Mouse (Mus musculus) kidney, embryonic 15.5 days (tissue): Measurements from ENCODE around the gene Alg12. TPM values are rescaled to one million over a fixed set of nuclear protein-coding genes. Genes with fewer than 3 reads are reported as not detected.

Source experiments
- ATAC-seq: fragments of 200-750 bp; cut with Nextera tagmentation; replicated peaks from 2 replicates; pipeline ENCODE4 v1.8.0; 2017; ENCODE audit warnings: moderate TSS enrichment; ENCODE audit not compliant: low FRiP score
- H3K27ac ChIP-seq: fragments of 300-500 bp; sonication (generic); 2 replicates; pipeline ENCODE4 v1.5.1; 2015; ENCODE audit warnings: mild to moderate bottlenecking, inconsistent platforms
- H3K27me3 ChIP-seq: fragments of 300-500 bp; sonication (generic); 2 replicates; pipeline ENCODE4 v1.6.1; 2015; ENCODE audit warnings: inconsistent platforms
- H3K36me3 ChIP-seq: fragments of 300-500 bp; sonication (generic); 2 replicates; pipeline ENCODE4 v1.6.1; 2015; ENCODE audit warnings: inconsistent platforms
- H3K4me1 ChIP-seq: fragments of 300-500 bp; sonication (generic); 2 replicates; pipeline ENCODE4 v1.6.1; 2015; ENCODE audit warnings: inconsistent platforms
- H3K4me2 ChIP-seq: fragments of 300-500 bp; sonication (generic); 2 replicates; pipeline ENCODE4 v1.6.1; 2015; ENCODE audit warnings: moderate library complexity, mild to moderate bottlenecking, inconsistent platforms
- H3K4me3 ChIP-seq: fragments of 300-500 bp; sonication (generic); replicated peaks from 2 replicates; pipeline ENCODE4 v1.5.1; 2015; ENCODE audit warnings: mild to moderate bottlenecking, inconsistent platforms
- H3K9ac ChIP-seq: fragments of 300-500 bp; sonication (generic); 2 replicates; pipeline ENCODE4 v1.6.1; 2015; ENCODE audit warnings: mild to moderate bottlenecking, inconsistent platforms
- H3K9me3 ChIP-seq: fragments of 300-500 bp; sonication (generic); replicated peaks from 2 replicates; pipeline ENCODE4 v1.6.1; 2016; ENCODE audit warnings: inconsistent platforms
- WGBS: fragments of 180-500 bp; shearing (Covaris S2); methylation state at CpG from one replicate; pipeline ENCODE4 v1.1.7; 2015; ENCODE audit warnings: mixed read lengths; 5-methylcytosine and 5-hydroxymethylcytosine counted together
- polyA plus RNA-seq: library from polyadenylated mRNA; unstranded; fragments of >200 nt; fragmentation: Nextera tagmentation; extraction: Ambion mirVana; gene quantifications from 2 replicates; pipeline ENCODE4 v1.2.1, GENCODE M21; 2015

Alg12 gene
- polyA plus RNA-seq, 1 experiment from 2014 or later = 14.3 TPM

GRCm38 (mm10) chr15:88851507-88852149 is 32.5 kb upstream of the Alg12 start:
- H3K27me3 ChIP-seq = no peaks in the 10 kb centered on the region
- no peaks in the 10 kb centered on the region for H3K36me3 ChIP-seq
- H3K27ac ChIP-seq = peak overlapping the region; percentile 85
- no peaks in the 10 kb centered on the region for H3K9me3 ChIP-seq
- ATAC-seq = peak; percentile 72
- 59% methylated on average over 10 of the region's 10 CpGs for WGBS
- no peak overlapping the region for H3K4me3 ChIP-seq
- H3K4me1 ChIP-seq = peaks cover 48% of the 10 kb centered on the region
- H3K9ac ChIP-seq = no peak overlapping the region
- H3K4me2 ChIP-seq = 0 out of 2 replicates have a peak overlapping the region, but pooled peaks have one; percentile 9

DNA sequence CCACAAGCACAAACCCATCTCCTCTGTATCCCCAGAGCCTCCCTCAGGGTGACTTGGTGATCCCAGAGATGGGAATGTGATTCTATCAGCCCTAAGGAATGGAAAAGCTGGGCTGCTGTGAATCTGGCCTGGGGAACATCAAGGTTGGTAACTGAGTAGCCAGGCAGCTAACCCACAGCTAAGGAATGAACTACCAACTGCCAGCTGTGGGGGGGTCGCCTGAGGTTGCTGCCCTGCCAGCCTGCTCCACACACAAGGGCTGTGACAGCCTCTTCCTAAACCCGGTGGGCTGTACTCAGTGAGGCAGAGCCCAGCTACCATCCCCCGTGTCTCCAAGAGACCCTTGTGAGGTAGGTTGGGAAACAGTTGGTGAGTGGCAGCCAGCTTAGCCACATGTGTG is 32.0 kb upstream of the Alg12 start:
- Histone ChIP-seq H3K4me3 (no peak overlapping the region), H3K4me2 (0 out of 2 replicates have a peak overlapping the region, but pooled peaks have one; percentile 9), H3K27me3 (no peaks in the 10 kb centered on the region), H3K36me3 (no peaks in the 10 kb centered on the region), H3K27ac (peak overlapping the region; percentile 85), H3K9ac (no peak overlapping the region), H3K9me3 (no peaks in the 10 kb centered on the region), H3K4me1 (peaks cover 48% of the 10 kb centered on the region)
- 0 out of 2 replicates have a peak, but pooled peaks have one; percentile 10 for ATAC-seq
- WGBS = 34% methylated on average over 3 of the region's 3 CpGs

DNA sequence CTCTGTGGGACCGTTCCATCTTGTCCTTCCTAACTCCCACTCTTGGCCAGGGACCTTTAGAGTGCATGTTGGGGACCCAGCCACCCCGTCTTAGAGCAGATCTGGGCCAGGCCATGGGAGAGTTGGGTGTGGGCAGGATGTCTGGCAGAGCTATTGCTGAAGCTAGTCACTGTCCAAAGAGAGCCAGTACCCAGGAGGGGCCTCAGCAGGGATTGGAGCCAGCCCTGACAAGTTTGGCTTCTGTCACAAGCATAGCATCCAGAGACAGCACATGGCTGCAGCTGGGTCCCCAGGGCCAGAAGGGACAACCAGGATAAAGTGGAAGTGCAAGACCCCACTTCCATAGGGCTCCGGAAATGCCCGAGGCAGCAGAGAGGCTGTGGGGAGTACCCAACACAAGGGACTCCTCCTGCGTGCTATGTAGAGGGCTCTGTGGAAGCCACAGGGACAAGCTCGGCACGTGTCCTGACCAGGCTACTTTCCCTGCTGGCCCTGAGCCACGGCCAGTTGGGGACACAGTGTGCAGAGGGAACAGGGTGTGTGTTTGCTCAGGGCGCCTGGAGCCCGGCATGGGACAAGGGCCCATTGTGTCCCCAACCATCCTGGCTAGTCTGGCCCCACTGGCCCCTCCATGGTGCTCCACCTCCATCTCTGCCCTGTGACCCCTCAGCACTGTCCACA is 31.2 kb upstream of the Alg12 start:
- Histone ChIP-seq H3K4me2 (no peak overlapping the region), H3K4me3 (no peak overlapping the region), H3K9ac (no peak overlapping the region), H3K9me3 (no peaks in the 10 kb centered on the region), H3K27me3 (no peaks in the 10 kb centered on the region), H3K27ac (peak overlapping the region; percentile 85), H3K4me1 (peaks cover 40% of the 10 kb centered on the region), H3K36me3 (no peaks in the 10 kb centered on the region)
- WGBS = 62% methylated on average over 10 of the region's 10 CpGs
- peak; percentile 14; the same call in 1 of the 2 replicates for ATAC-seq

DNA sequence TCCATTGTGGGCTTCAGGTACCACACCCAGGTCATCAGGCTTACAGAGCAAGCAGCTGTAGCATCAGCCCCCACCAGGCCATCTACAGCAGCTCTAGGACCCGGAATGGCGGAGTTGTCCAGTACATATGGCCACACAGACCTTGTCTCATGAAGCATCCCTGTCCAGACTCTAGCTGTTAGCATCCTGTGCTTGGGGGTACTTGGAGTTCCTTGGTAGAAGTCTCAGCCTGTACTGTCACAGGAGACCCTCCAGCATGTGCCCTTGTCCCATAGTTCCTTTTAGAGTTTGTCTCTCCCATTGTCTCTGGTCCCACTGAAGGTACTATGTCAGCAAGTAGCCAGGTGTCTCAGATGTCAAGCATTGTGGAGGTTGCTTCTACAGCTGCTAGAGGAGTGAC is 30.5 kb upstream of the Alg12 start:
- H3K4me1 ChIP-seq = peaks cover 34% of the 10 kb centered on the region
- H3K9me3 ChIP-seq = no peaks in the 10 kb centered on the region
- ATAC-seq = no peak
- H3K27me3 ChIP-seq = no peaks in the 10 kb centered on the region
- H3K36me3 ChIP-seq = no peaks in the 10 kb centered on the region
- H3K9ac ChIP-seq = no peak overlapping the region
- no peak overlapping the region for H3K27ac ChIP-seq
- no peak overlapping the region for H3K4me2 ChIP-seq
- no peak overlapping the region for H3K4me3 ChIP-seq
- WGBS = 89% methylated on average over 2 of the region's 2 CpGs

DNA sequence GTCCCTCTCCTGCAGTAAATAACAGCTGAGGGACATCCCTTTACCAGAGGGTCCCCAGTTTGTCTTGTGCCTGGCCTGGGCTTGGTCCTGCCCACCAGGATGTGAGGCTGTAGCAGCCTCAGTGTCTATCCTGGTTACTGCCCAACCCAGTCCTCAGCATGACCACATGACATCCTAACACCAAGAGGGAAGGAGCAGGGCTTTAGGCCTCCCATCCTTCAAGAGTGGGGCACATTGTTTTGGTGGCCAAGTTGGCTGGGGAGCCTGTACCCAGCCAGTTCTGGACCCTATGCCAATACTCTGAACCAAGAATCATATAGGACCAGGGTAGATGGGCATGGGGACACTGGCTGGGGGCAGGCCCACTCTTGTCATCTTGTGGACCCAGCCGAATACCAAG is 29.5 kb upstream of the Alg12 start:
- Histone ChIP-seq H3K4me2 (no peak overlapping the region), H3K27ac (no peak overlapping the region), H3K4me3 (no peak overlapping the region), H3K36me3 (no peaks in the 10 kb centered on the region), H3K27me3 (no peaks in the 10 kb centered on the region), H3K9ac (no peak overlapping the region), H3K9me3 (no peaks in the 10 kb centered on the region), H3K4me1 (peaks cover 26% of the 10 kb centered on the region)
- WGBS = 100% methylated on average over 1 of the region's 1 CpGs
- no peak for ATAC-seq

- 93% methylated on average over 7 of the region's 7 CpGs for WGBS
- Histone ChIP-seq H3K9ac (no peak overlapping the region), H3K27ac (no peak overlapping the region), H3K9me3 (no peaks in the 10 kb centered on the region), H3K36me3 (no peaks in the 10 kb centered on the region), H3K4me1 (peaks cover 11% of the 10 kb centered on the region), H3K4me3 (no peak overlapping the region), H3K27me3 (no peaks in the 10 kb centered on the region), H3K4me2 (no peak overlapping the region)
- no peak for ATAC-seq
These were observed 25.8 kb upstream of the Alg12 start for GRCm38 (mm10) chr15:88844966-88845365.

- Histone ChIP-seq H3K9ac (no peak overlapping the region), H3K4me3 (no peak overlapping the region), H3K9me3 (no peaks in the 10 kb centered on the region), H3K36me3 (no peaks in the 10 kb centered on the region), H3K27ac (no peak overlapping the region), H3K4me1 (peaks cover 24% of the 10 kb centered on the region), H3K4me2 (no peak overlapping the region), H3K27me3 (no peaks in the 10 kb centered on the region)
- 34% methylated on average over 8 of the region's 8 CpGs for WGBS
- ATAC-seq = no peak
These were observed 24.5 kb upstream of the Alg12 start for GRCm38 (mm10) chr15:88843486-88844097.

- 77% methylated on average over 3 of the region's 3 CpGs for WGBS
- H3K27ac ChIP-seq = no peak overlapping the region
- H3K27me3 ChIP-seq = no peaks in the 10 kb centered on the region
- H3K9ac ChIP-seq = no peak overlapping the region
- H3K4me3 ChIP-seq = no peak overlapping the region
- H3K4me2 ChIP-seq = no peak overlapping the region
- no peaks in the 10 kb centered on the region for H3K36me3 ChIP-seq
- peaks cover 33% of the 10 kb centered on the region for H3K4me1 ChIP-seq
- ATAC-seq = no peak
- H3K9me3 ChIP-seq = no peaks in the 10 kb centered on the region
These were observed 23.2 kb upstream of the Alg12 start for GRCm38 (mm10) chr15:88842300-88842673.

- H3K27me3 ChIP-seq = no peaks in the 10 kb centered on the region
- no peak overlapping the region for H3K27ac ChIP-seq
- peaks cover 37% of the 10 kb centered on the region for H3K4me1 ChIP-seq
- no peak for ATAC-seq
- H3K4me2 ChIP-seq = no peak overlapping the region
- H3K4me3 ChIP-seq = no peak overlapping the region
- H3K9ac ChIP-seq = no peak overlapping the region
- no peaks in the 10 kb centered on the region for H3K9me3 ChIP-seq
- 88% methylated on average over 3 of the region's 3 CpGs for WGBS
- H3K36me3 ChIP-seq = no peaks in the 10 kb centered on the region
These were observed 22.6 kb upstream of the Alg12 start for GRCm38 (mm10) chr15:88841580-88842299.

- no peak overlapping the region for H3K4me2 ChIP-seq
- no peak for ATAC-seq
- H3K9ac ChIP-seq = no peak overlapping the region
- WGBS = 79% methylated on average over 2 of the region's 2 CpGs
- H3K4me3 ChIP-seq = no peak overlapping the region
- no peak overlapping the region for H3K27ac ChIP-seq
- H3K36me3 ChIP-seq = no peaks in the 10 kb centered on the region
- no peaks in the 10 kb centered on the region for H3K9me3 ChIP-seq
- peaks cover 41% of the 10 kb centered on the region for H3K4me1 ChIP-seq
- H3K27me3 ChIP-seq = no peaks in the 10 kb centered on the region
These were observed 22.0 kb upstream of the Alg12 start for GRCm38 (mm10) chr15:88841160-88841559.

DNA sequence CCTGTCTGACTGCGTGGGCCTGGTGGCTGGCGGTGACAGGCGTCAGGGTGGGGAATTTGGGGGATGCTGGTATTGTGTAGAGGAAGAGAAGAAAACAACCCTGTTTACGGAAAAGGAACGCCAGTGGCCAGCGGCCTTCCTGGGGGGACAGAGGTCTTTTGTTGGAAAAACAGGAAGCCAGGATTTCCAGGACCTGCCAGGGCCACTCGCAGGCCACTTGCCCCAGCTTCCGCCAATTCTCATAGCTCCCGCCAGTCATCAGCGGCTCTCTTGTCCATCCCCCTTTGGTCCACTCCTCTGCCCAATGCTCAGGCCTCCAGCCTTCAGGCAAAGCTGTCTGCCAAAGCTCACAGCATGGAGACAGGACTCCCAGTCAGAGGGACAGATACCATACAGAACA is 21.0 kb upstream of the Alg12 start:
- peaks cover 41% of the 10 kb centered on the region for H3K4me1 ChIP-seq
- no peak for ATAC-seq
- H3K4me2 ChIP-seq = no peak overlapping the region
- no peaks in the 10 kb centered on the region for H3K9me3 ChIP-seq
- no peak overlapping the region for H3K9ac ChIP-seq
- H3K27me3 ChIP-seq = no peaks in the 10 kb centered on the region
- H3K36me3 ChIP-seq = no peaks in the 10 kb centered on the region
- WGBS = 62% methylated on average over 10 of the region's 10 CpGs
- no peak overlapping the region for H3K4me3 ChIP-seq
- H3K27ac ChIP-seq = peak overlapping the region; percentile 84

- Histone ChIP-seq H3K27me3 (no peaks in the 10 kb centered on the region), H3K36me3 (no peaks in the 10 kb centered on the region), H3K4me3 (no peak overlapping the region), H3K9ac (no peak overlapping the region), H3K4me1 (peaks cover 41% of the 10 kb centered on the region), H3K9me3 (no peaks in the 10 kb centered on the region), H3K27ac (peak overlapping the region; percentile 84), H3K4me2 (peak overlapping the region; percentile 27; the same call in 1 of the 2 replicates)
- ATAC-seq = peak; percentile 67
- 34% methylated on average over 9 of the region's 9 CpGs for WGBS
These were observed 20.2 kb upstream of the Alg12 start for GRCm38 (mm10) chr15:88839271-88839670.
